Mouse (Mus musculus): ENCODE measurements around the gene Pigyl. TPM values are rescaled to one million over a fixed set of nuclear protein-coding genes. Genes with fewer than 3 reads are reported as not detected.

The Pigyl gene
- total RNA-seq (2017) = 11.5 to 20.1 TPM (median 15.5 TPM) in 3 replicates

- peak; percentile 98 for ATAC-seq (replicated peaks; ENCODE audit: insufficient number of reproducible peaks, low FRiP score, low TSS enrichment, poor library complexity, severe bottlenecking)
Measured at GRCm38 (mm10) chr9:22156497-22157245, at the start of gene Pigyl. Gene Pigyl, plus strand, starts transcription at chr9:22156846.

- ATAC-seq (replicated peaks; ENCODE audit: insufficient number of reproducible peaks, low FRiP score, low TSS enrichment, poor library complexity, severe bottlenecking) = no peak
Measured at GRCm38 (mm10) chr9:22108194-22108593, 48.5 kb upstream of the Pigyl start.

GRCm38 (mm10) chr9:22115635-22116034 lies 41.0 kb upstream of the Pigyl start:
- no peak for ATAC-seq (replicated peaks; ENCODE audit: insufficient number of reproducible peaks, low FRiP score, low TSS enrichment, poor library complexity, severe bottlenecking)

GRCm38 (mm10) chr9:22116086-22116485 lies 40.6 kb upstream of the Pigyl start:
- no peak for ATAC-seq (replicated peaks; ENCODE audit: insufficient number of reproducible peaks, low FRiP score, low TSS enrichment, poor library complexity, severe bottlenecking)

GRCm38 (mm10) chr9:22116740-22117426 lies 39.8 kb upstream of the Pigyl start, which contains the start of gene Elof1:
Gene Elof1, minus strand, starts transcription at chr9:22117172.
- peak; percentile 82 for ATAC-seq (replicated peaks; ENCODE audit: insufficient number of reproducible peaks, low FRiP score, low TSS enrichment, poor library complexity, severe bottlenecking)

GRCm38 (mm10) chr9:22117754-22118456 lies 38.7 kb upstream of the Pigyl start:
- ATAC-seq (replicated peaks; ENCODE audit: insufficient number of reproducible peaks, low FRiP score, low TSS enrichment, poor library complexity, severe bottlenecking) = peak; percentile 58

- ATAC-seq (replicated peaks; ENCODE audit: insufficient number of reproducible peaks, low FRiP score, low TSS enrichment, poor library complexity, severe bottlenecking) = peak; percentile 62
Measured at GRCm38 (mm10) chr9:22119543-22119942, 37.1 kb upstream of the Pigyl start.

GRCm38 (mm10) chr9:22121545-22121944 lies 35.1 kb upstream of the Pigyl start:
- no peak for ATAC-seq (replicated peaks; ENCODE audit: insufficient number of reproducible peaks, low FRiP score, low TSS enrichment, poor library complexity, severe bottlenecking)

GRCm38 (mm10) chr9:22122005-22122404 lies 34.6 kb upstream of the Pigyl start:
- ATAC-seq (replicated peaks; ENCODE audit: insufficient number of reproducible peaks, low FRiP score, low TSS enrichment, poor library complexity, severe bottlenecking) = peak; percentile 34

- peak; percentile 20; the same call in 1 of the 2 replicates for ATAC-seq (replicated peaks; ENCODE audit: insufficient number of reproducible peaks, low FRiP score, low TSS enrichment, poor library complexity, severe bottlenecking)
Measured at GRCm38 (mm10) chr9:22123069-22123609, 33.5 kb upstream of the Pigyl start.

GRCm38 (mm10) chr9:22124169-22124568 lies 32.5 kb upstream of the Pigyl start:
- ATAC-seq (replicated peaks; ENCODE audit: insufficient number of reproducible peaks, low FRiP score, low TSS enrichment, poor library complexity, severe bottlenecking) = no peak

- ATAC-seq (replicated peaks; ENCODE audit: insufficient number of reproducible peaks, low FRiP score, low TSS enrichment, poor library complexity, severe bottlenecking) = peak; percentile 73
Measured at GRCm38 (mm10) chr9:22125246-22126027, 31.2 kb upstream of the Pigyl start.

- ATAC-seq (replicated peaks; ENCODE audit: insufficient number of reproducible peaks, low FRiP score, low TSS enrichment, poor library complexity, severe bottlenecking) = peak; percentile 76
Measured at GRCm38 (mm10) chr9:22131226-22131981, 25.2 kb upstream of the Pigyl start.

- ATAC-seq (replicated peaks; ENCODE audit: insufficient number of reproducible peaks, low FRiP score, low TSS enrichment, poor library complexity, severe bottlenecking) = no peak
Measured at GRCm38 (mm10) chr9:22132220-22132619, 24.4 kb upstream of the Pigyl start.

GRCm38 (mm10) chr9:22134246-22134890 lies 22.3 kb upstream of the Pigyl start:
- ATAC-seq (replicated peaks; ENCODE audit: insufficient number of reproducible peaks, low FRiP score, low TSS enrichment, poor library complexity, severe bottlenecking) = no peak

GRCm38 (mm10) chr9:22134988-22135643 lies 21.5 kb upstream of the Pigyl start:
- no peak for ATAC-seq (replicated peaks; ENCODE audit: insufficient number of reproducible peaks, low FRiP score, low TSS enrichment, poor library complexity, severe bottlenecking)

Measured in monocyte, adult 5-6 weeks (primary cell).